Mouse (Mus musculus) heart, adult 2 months (tissue): ENCODE data around the gene Gm21188.
"Not testable (repeated sequence)": the region's sequence is repeated elsewhere in the genome, so short reads cannot be mapped to it uniquely, and the experiment has no call there.

Experiments
- CTCF ChIP-seq: fragments of 200-600 bp; IDR thresholded peaks from 2 replicates; pipeline ENCODE4 v1.8.1; 2022; ENCODE audit warnings: antibody characterized with exemption, mild to moderate bottlenecking, moderate library complexity
- POLR2A ChIP-seq: fragments of 200-500 bp; IDR thresholded peaks from 2 replicates; pipeline ENCODE4 v1.6.1; 2011; ENCODE audit warnings: mild to moderate bottlenecking, low read depth, low read length, control low read depth; ENCODE audit not compliant: insufficient read depth

- not testable (repeated sequence) for TF ChIP-seq POLR2A, CTCF
Observed at GRCm38 (mm10) chr13:120096938-120097256, 44.9 kb upstream of the Gm21188 start.
